8 mouse cellular contexts compared by ENCODE assay signal in the genomic region with DNA sequence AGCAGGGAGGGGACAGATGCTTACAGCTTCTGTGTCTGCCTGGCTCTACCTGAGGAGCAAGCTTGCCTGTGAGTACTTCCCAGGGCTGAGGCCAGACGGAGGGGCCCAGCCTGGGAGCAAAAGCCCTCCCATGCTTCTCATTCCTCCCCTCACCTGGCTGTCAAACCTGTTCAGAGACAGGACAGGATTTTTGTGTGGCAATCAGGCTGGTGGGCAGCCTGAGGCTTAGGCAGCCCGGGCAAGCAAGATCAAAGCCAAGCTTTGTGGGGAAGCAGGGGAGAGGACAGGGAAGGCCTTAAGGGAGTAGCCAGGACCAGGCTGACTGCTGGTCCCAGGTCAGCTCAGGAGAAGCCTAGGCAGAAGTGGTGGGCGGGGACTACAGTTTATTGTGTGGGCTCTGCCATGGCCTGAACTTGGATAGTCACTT. TPM values are rescaled to one million over a fixed set of nuclear protein-coding genes. Genes with fewer than 3 reads are reported as not detected.
DNase-seq lines count a peak whose midpoint lies in the region; ATAC-seq and TF ChIP-seq lines count a peak whose summit lies in the region.

No protein-coding gene starts in this region.

- H3K4me3 ChIP-seq in kidney, postnatal 0 days (replicated peaks; ENCODE audit: low read depth, low read length): no peak overlapping the region
- H3K4me3 ChIP-seq in kidney, adult 2 months (ENCODE audit: insufficient read depth, low read depth, low read length): no peak overlapping the region
- H3K4me3 ChIP-seq in embryonic facial prominence, embryonic 14.5 days (ENCODE audit: low read depth, low read length): no peak overlapping the region
- H3K4me3 ChIP-seq in intestine, embryonic 15.5 days (replicated peaks): no peak overlapping the region
- H3K4me3 ChIP-seq in neural tube, embryonic 14.5 days (ENCODE audit: low read depth, low read length): no peak overlapping the region

- DNase-seq in kidney, postnatal 0 days (ENCODE audit: low spot score): no peak
- DNase-seq in kidney, adult 2 months: no peak
- DNase-seq in embryonic facial prominence, embryonic 14.5 days (ENCODE audit: low spot score): peak; percentile 66
- DNase-seq in urinary bladder, postnatal 14 days (ENCODE audit: low spot score): no peak
- no peak for DNase-seq in right cerebral cortex, postnatal 10 days (ENCODE audit: low spot score in 2 of 2)

- H3K9ac ChIP-seq in kidney, postnatal 0 days (ENCODE audit: low read depth, low read length): no peak overlapping the region
- no peak overlapping the region for H3K9ac ChIP-seq in embryonic facial prominence, embryonic 14.5 days (ENCODE audit: low read depth, low read length)
- no peak overlapping the region for H3K9ac ChIP-seq in intestine, embryonic 15.5 days
- H3K9ac ChIP-seq in neural tube, embryonic 14.5 days (replicated peaks; ENCODE audit: low read depth, low read length): no peak overlapping the region

- peak overlapping the region; percentile 60 for H3K27ac ChIP-seq in kidney, postnatal 0 days
- no peak overlapping the region for H3K27ac ChIP-seq in kidney, adult 2 months (ENCODE audit: insufficient read depth, low read depth, low read length)
- peak overlapping the region; percentile 69 for H3K27ac ChIP-seq in embryonic facial prominence, embryonic 14.5 days (replicated peaks; ENCODE audit: low read depth, low read length)
- peak overlapping the region; percentile 49; the same call in 1 of the 2 replicates for H3K27ac ChIP-seq in intestine, embryonic 15.5 days
- peak overlapping the region; percentile 66 for H3K27ac ChIP-seq in neural tube, embryonic 14.5 days (ENCODE audit: low read depth, low read length)

- H3K4me1 ChIP-seq in kidney, postnatal 0 days (replicated peaks; ENCODE audit: insufficient read depth, low read length): no peaks in the 10 kb centered on the region; the same call in 1 of the 2 replicates
- H3K4me1 ChIP-seq in kidney, adult 2 months (ENCODE audit: control insufficient read depth, insufficient read depth, low read length): no peaks in the 10 kb centered on the region
- H3K4me1 ChIP-seq in embryonic facial prominence, embryonic 14.5 days (ENCODE audit: control insufficient read depth, insufficient read depth, low read length): peaks cover 14% of the 10 kb centered on the region
- H3K4me1 ChIP-seq in intestine, embryonic 15.5 days (replicated peaks): peaks cover 10% of the 10 kb centered on the region
- H3K4me1 ChIP-seq in neural tube, embryonic 14.5 days (ENCODE audit: control insufficient read depth, insufficient read depth, low read length): 0 out of 2 replicates have a peak, but pooled peaks cover 9% of the 10 kb centered on the region

- H3K36me3 ChIP-seq in kidney, postnatal 0 days (ENCODE audit: insufficient read depth, low read length): no peaks in the 10 kb centered on the region
- no peaks in the 10 kb centered on the region for H3K36me3 ChIP-seq in kidney, adult 2 months (ENCODE audit: control insufficient read depth, insufficient read depth, low read length)
- H3K36me3 ChIP-seq in embryonic facial prominence, embryonic 14.5 days (ENCODE audit: control insufficient read depth, insufficient read depth, low read length): no peaks in the 10 kb centered on the region
- no peaks in the 10 kb centered on the region for H3K36me3 ChIP-seq in intestine, embryonic 15.5 days
- H3K36me3 ChIP-seq in neural tube, embryonic 14.5 days (ENCODE audit: control insufficient read depth, insufficient read depth, low read length): no peaks in the 10 kb centered on the region

- no peak overlapping the region for H3K4me2 ChIP-seq in kidney, postnatal 0 days (ENCODE audit: low read length)
- peak overlapping the region; percentile 18; the same call in 1 of the 2 replicates for H3K4me2 ChIP-seq in embryonic facial prominence, embryonic 14.5 days (ENCODE audit: low read depth, low read length)
- H3K4me2 ChIP-seq in intestine, embryonic 15.5 days (replicated peaks): 0 out of 2 replicates have a peak overlapping the region, but pooled peaks have one; percentile 1
- H3K4me2 ChIP-seq in neural tube, embryonic 14.5 days (ENCODE audit: low read depth, low read length): peak overlapping the region; percentile 6; the same call in 1 of the 2 replicates

- no peak for TF ChIP-seq POLR2A in kidney, adult 2 months (IDR thresholded peaks at IDR 0.05; ENCODE audit: low read depth, low read length)

- ATAC-seq in kidney, postnatal 0 days (replicated peaks; ENCODE audit: low FRiP score, low read depth): no peak
- ATAC-seq in embryonic facial prominence, embryonic 14.5 days (ENCODE audit: low read depth): peak; percentile 71
- ATAC-seq in intestine, embryonic 15.5 days: peak; percentile 31; the same call in 1 of the 2 replicates
- ATAC-seq in neural tube, embryonic 14.5 days (ENCODE audit: low read depth): no peak; the same call in 1 of the 2 replicates
- no peak for ATAC-seq in granulocyte monocyte progenitor cell, adult 5-6 weeks (replicated peaks; ENCODE audit: poor library complexity, severe bottlenecking)

- no peaks in the 10 kb centered on the region for H3K9me3 ChIP-seq in kidney, postnatal 0 days (replicated peaks; ENCODE audit: low read length)
- H3K9me3 ChIP-seq in embryonic facial prominence, embryonic 14.5 days (ENCODE audit: control insufficient read depth, low read length): no peaks in the 10 kb centered on the region
- no peaks in the 10 kb centered on the region for H3K9me3 ChIP-seq in intestine, embryonic 15.5 days
- no peaks in the 10 kb centered on the region for H3K9me3 ChIP-seq in neural tube, embryonic 14.5 days (ENCODE audit: control insufficient read depth, low read length)

- no peaks in the 10 kb centered on the region for H3K27me3 ChIP-seq in kidney, postnatal 0 days (ENCODE audit: insufficient read depth, low read length)
- H3K27me3 ChIP-seq in kidney, adult 2 months (replicated peaks; ENCODE audit: control insufficient read depth, insufficient read depth, low read length): no peaks in the 10 kb centered on the region
- H3K27me3 ChIP-seq in embryonic facial prominence, embryonic 14.5 days (replicated peaks; ENCODE audit: control insufficient read depth, insufficient read depth, low read length): no peaks in the 10 kb centered on the region
- no peaks in the 10 kb centered on the region for H3K27me3 ChIP-seq in intestine, embryonic 15.5 days (replicated peaks)
- H3K27me3 ChIP-seq in neural tube, embryonic 14.5 days (ENCODE audit: control insufficient read depth, insufficient read depth, low read length): no peaks in the 10 kb centered on the region

- no peak for TF ChIP-seq CTCF in kidney, postnatal 0 days (IDR thresholded peaks at IDR 0.05; ENCODE audit: low read depth)
- no peak for TF ChIP-seq CTCF in kidney, adult 2 months (conservative IDR thresholded peaks at IDR 0.05; ENCODE audit: insufficient read depth, insufficient read length, low read depth, low read length)

- WGBS in kidney, postnatal 0 days: 50% methylated on average over 3 of the region's 3 CpGs
- 58% methylated on average over 3 of the region's 3 CpGs for WGBS in kidney, adult 2 months
- 18% methylated on average over 3 of the region's 3 CpGs for WGBS in embryonic facial prominence, embryonic 14.5 days
- 38% methylated on average over 3 of the region's 3 CpGs for WGBS in intestine, embryonic 15.5 days
- 39% methylated on average over 3 of the region's 3 CpGs for WGBS in neural tube, embryonic 14.5 days

RNA-seq across cellular contexts. Expression of a gene that starts 32.7 kb away (rescaled TPM):
- polyA plus RNA-seq in kidney, postnatal 0 days (2015; fragmentation: Nextera tagmentation; extraction: Ambion mirVana): 0.43 and 0.59 TPM in 2 replicates
- polyA plus RNA-seq in kidney, adult 2 months (2012; rRNA removed): 0.97 and 1.2 TPM in 2 replicates
- polyA plus RNA-seq in embryonic facial prominence, embryonic 14.5 days (2014; fragmentation: Nextera tagmentation; extraction: Ambion mirVana): 1.3 and 1.4 TPM in 2 replicates
- polyA plus RNA-seq in intestine, embryonic 15.5 days (2015; fragmentation: Nextera tagmentation; extraction: Ambion mirVana): 1.8 TPM in 2 replicates
- polyA plus RNA-seq in neural tube, embryonic 14.5 days (2014; fragmentation: Nextera tagmentation; extraction: Ambion mirVana): 0.81 and 0.91 TPM in 2 replicates
- not detected in 2 replicates for total RNA-seq in granulocyte monocyte progenitor cell, adult 5-6 weeks (2014; fragmentation: Nextera tagmentation)
- not detected in 2 replicates for total RNA-seq in granulocyte monocyte progenitor cell, adult 5-6 weeks (2017)

RNA-seq across cellular contexts. Expression of a gene that starts 58.5 kb away (rescaled TPM):
- polyA plus RNA-seq in kidney, postnatal 0 days (2015; fragmentation: Nextera tagmentation; extraction: Ambion mirVana): 26.4 and 26.5 TPM in 2 replicates
- 3.6 and 4.2 TPM in 2 replicates for polyA plus RNA-seq in kidney, adult 2 months (2012; rRNA removed)
- 27.4 and 29.4 TPM in 2 replicates for polyA plus RNA-seq in embryonic facial prominence, embryonic 14.5 days (2014; fragmentation: Nextera tagmentation; extraction: Ambion mirVana)
- 18.8 and 21.9 TPM in 2 replicates for polyA plus RNA-seq in intestine, embryonic 15.5 days (2015; fragmentation: Nextera tagmentation; extraction: Ambion mirVana)
- polyA plus RNA-seq in neural tube, embryonic 14.5 days (2014; fragmentation: Nextera tagmentation; extraction: Ambion mirVana): 37.3 and 54.6 TPM in 2 replicates
- 1.8 TPM in 1 of 2 replicates, not detected in the other for total RNA-seq in granulocyte monocyte progenitor cell, adult 5-6 weeks (2014; fragmentation: Nextera tagmentation)
- total RNA-seq in granulocyte monocyte progenitor cell, adult 5-6 weeks (2017): 0.78 TPM in 1 of 2 replicates, not detected in the other

Comparison
In these comparisons a context has a peak if more than half of its experiments do, and no peak if none do; other contexts are left out.
1. ATAC-seq: peak in embryonic facial prominence, embryonic 14.5 days (single experiment) and intestine, embryonic 15.5 days (single experiment); none in kidney, postnatal 0 days (single experiment), neural tube, embryonic 14.5 days (single experiment) and granulocyte monocyte progenitor cell, adult 5-6 weeks (single experiment).